Mouse (Mus musculus): ENCODE data around the gene Col4a5. TPM values are rescaled to one million over a fixed set of nuclear protein-coding genes. Genes with fewer than 3 reads are reported as not detected.

The Col4a5 gene
- polyA plus RNA-seq (2015; fragmentation: Nextera tagmentation; extraction: Ambion mirVana), result 34.7 and 35.5 TPM in 2 replicates

DNA sequence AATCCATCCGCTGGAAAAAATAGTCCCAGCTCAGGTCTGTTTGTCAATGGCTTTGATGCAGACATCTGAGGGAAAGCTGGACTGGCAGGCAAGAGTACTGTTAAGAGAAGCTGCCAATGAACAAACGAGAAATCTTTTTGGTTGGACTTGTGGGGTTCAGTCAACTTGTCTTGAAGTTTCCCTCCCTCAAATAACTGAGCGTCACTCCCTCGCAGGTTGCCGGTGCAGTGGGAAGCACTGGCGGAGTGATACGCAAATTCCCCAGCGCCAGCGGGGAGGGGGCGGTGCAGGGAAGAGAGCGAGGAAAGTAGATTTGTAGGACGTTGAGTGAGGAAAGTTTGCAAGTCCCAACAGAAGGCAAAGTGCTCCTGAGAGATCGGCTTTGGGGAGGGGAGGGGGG lies at the start of gene Col4a5:
Col4a5 (plus strand) TSS at position 276 of the 400 bp plus-strand sequence.
- Histone ChIP-seq H3K4me3 (ENCODE audit: low read length) (peak within 1 kb of the TSS; percentile 61), H3K9ac (ENCODE audit: low read length) (peak within 1 kb of the TSS; percentile 68), H3K4me2 (ENCODE audit: low read depth, low read length) (peak within 1 kb of the TSS; percentile 61), H3K36me3 (ENCODE audit: control insufficient read depth, insufficient read depth, low read length) (no peaks in the 10 kb centered on the region), H3K9me3 (ENCODE audit: control insufficient read depth, low read length) (no peaks in the 10 kb centered on the region), H3K27me3 (ENCODE audit: control insufficient read depth, insufficient read depth, low read depth, low read length) (no peaks in the 10 kb centered on the region; the same call in none of the 2 replicates), H3K27ac (ENCODE audit: low read length) (peak within 1 kb of the TSS; percentile 75), H3K4me1 (replicated peaks; ENCODE audit: control insufficient read depth, insufficient read depth, low read length) (no peaks in the 10 kb centered on the region)
- 6% methylated on average over 13 of the region's 13 CpGs for WGBS
- ATAC-seq (ENCODE audit: low read depth), result peak; percentile 92

DNA sequence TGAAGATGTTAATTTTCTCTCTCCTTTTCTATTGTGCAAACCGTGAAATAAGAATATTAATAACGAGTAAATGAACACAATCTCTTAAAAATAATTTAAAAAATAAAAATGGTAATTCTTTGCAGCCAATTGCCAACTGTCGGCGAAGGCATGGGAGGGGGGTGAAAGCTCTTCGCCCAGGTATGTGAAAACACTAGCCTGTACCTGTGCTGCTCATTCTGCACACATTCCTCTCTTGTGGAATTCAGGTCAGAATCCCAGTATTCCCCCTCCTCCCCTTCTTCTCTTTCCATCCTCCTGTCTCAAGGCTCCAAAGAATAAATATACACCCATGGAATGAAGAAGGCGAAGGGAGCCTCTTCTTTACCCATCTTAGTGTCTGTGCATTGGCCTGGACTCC lies 38.4 kb upstream of the Col4a5 start:
- H3K4me2 ChIP-seq (ENCODE audit: low read depth, low read length), result no peak overlapping the region; the same call in 1 of the 2 replicates
- no peaks in the 10 kb centered on the region for H3K9me3 ChIP-seq (ENCODE audit: control insufficient read depth, low read length)
- H3K27ac ChIP-seq (ENCODE audit: low read length), result peak overlapping the region; percentile 49; the same call in 1 of the 2 replicates
- no peaks in the 10 kb centered on the region for H3K36me3 ChIP-seq (ENCODE audit: control insufficient read depth, insufficient read depth, low read length)
- no peak overlapping the region for H3K4me3 ChIP-seq (ENCODE audit: low read length)
- WGBS, result 62% methylated on average over 6 of the region's 6 CpGs
- no peak overlapping the region for H3K9ac ChIP-seq (ENCODE audit: low read length)
- peak; percentile 64; the same call in 1 of the 2 replicates for ATAC-seq (ENCODE audit: low read depth)
- no peaks in the 10 kb centered on the region for H3K4me1 ChIP-seq (replicated peaks; ENCODE audit: control insufficient read depth, insufficient read depth, low read length)
- H3K27me3 ChIP-seq (ENCODE audit: control insufficient read depth, insufficient read depth, low read depth, low read length), result no peaks in the 10 kb centered on the region

DNA sequence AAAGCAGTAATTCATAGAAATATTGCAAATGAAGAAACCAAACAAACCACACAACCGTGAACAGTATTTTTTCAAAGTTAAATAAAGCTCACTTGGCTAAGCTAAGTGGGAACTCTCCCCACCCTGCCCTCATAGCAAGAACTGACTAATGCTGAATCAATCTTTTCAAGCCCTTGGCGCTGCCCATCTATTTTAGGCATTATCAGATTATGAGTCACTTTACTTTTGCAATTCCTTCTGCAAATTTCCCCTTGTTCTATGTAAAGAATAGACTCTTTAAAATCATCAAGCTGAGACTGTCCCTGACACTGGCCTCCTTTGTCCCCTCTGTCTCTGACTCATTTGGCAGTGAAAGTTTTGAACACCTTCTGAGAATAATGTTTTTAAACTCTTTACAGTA lies 35.8 kb upstream of the Col4a5 start:
- Histone ChIP-seq H3K27ac (ENCODE audit: low read length) (no peak overlapping the region), H3K9ac (ENCODE audit: low read length) (no peak overlapping the region), H3K27me3 (ENCODE audit: control insufficient read depth, insufficient read depth, low read depth, low read length) (no peaks in the 10 kb centered on the region), H3K9me3 (ENCODE audit: control insufficient read depth, low read length) (no peaks in the 10 kb centered on the region), H3K4me1 (replicated peaks; ENCODE audit: control insufficient read depth, insufficient read depth, low read length) (no peaks in the 10 kb centered on the region), H3K36me3 (ENCODE audit: control insufficient read depth, insufficient read depth, low read length) (no peaks in the 10 kb centered on the region), H3K4me3 (ENCODE audit: low read length) (no peak overlapping the region), H3K4me2 (ENCODE audit: low read depth, low read length) (no peak overlapping the region)
- no peak for ATAC-seq (ENCODE audit: low read depth)
- 40% methylated on average over 2 of the region's 2 CpGs for WGBS

DNA sequence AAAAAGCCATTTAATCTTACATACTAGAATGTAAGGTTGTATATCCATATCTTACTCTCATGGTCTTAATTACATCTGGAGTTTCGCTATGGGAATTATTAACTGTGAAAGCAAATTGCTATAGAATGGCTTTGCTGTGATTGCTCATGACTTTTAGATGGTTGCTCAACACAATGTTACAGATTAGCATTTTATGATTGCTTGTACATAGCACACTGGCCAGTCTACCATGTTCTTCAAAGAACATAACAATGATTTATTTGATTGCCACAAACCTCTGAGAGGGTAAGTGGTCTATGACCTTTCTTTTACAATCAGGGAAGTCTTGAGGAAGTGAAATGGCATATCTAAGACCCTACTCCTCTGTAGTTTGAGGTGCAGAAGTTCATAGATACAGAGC lies 27.2 kb upstream of the Col4a5 start:
- 89% methylated on average over 1 of the region's 1 CpGs for WGBS
- Histone ChIP-seq H3K27me3 (ENCODE audit: control insufficient read depth, insufficient read depth, low read depth, low read length) (0 out of 2 replicates have a peak, but pooled peaks cover 2% of the 10 kb centered on the region), H3K36me3 (ENCODE audit: control insufficient read depth, insufficient read depth, low read length) (no peaks in the 10 kb centered on the region), H3K27ac (ENCODE audit: low read length) (no peak overlapping the region), H3K9me3 (ENCODE audit: control insufficient read depth, low read length) (no peaks in the 10 kb centered on the region), H3K4me2 (ENCODE audit: low read depth, low read length) (no peak overlapping the region), H3K4me3 (ENCODE audit: low read length) (no peak overlapping the region), H3K4me1 (replicated peaks; ENCODE audit: control insufficient read depth, insufficient read depth, low read length) (no peaks in the 10 kb centered on the region), H3K9ac (ENCODE audit: low read length) (no peak overlapping the region)
- ATAC-seq (ENCODE audit: low read depth), result no peak

DNA sequence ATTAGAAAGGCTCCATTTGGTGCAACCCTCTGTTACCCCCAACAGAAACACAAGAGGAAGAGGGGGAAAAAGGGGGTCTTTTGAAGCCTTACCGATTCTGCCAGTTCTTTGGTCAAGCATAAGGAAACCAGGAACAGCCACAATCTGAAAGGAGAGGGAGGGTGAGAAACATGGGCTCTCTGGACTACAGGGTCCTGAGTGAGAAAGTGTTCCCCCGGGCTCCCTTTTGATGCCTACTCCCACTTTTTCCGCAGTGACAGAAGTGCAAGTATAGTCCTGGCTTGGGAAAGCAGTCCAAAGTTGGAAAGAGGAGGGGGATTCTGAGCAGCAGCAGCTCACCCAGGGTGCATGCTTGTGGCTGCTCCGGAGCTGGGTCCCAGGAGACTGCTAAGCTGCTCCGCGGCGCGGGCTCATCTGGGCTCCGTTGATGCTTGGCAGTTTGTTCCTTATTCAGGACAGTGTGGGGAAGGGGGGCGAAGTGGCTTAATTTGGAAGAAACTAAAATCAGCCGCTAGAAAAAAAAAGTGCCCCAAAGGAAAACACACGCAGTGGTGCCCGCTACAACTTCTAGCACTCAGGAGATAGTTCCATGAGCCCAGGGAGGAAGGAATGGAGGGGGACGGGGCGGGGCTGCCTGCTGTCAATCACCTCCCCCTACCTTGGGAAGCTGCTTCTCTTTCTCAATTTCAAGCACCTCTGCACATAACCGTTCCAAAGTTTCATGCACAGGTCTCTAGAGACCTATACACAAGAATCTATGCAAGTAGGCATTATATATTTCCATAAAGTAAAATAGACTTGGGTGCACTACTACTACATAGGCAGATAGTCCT lies 1.5 kb upstream of the Col4a5 start, which contains the start of gene Col4a6:
Col4a6 (minus strand) TSS at position 607 of the 833 bp plus-strand sequence.
- Histone ChIP-seq H3K9me3 (ENCODE audit: control insufficient read depth, low read length) (no peaks in the 10 kb centered on the region), H3K9ac (ENCODE audit: low read length) (peak within 1 kb of the TSS; percentile 59), H3K4me1 (replicated peaks; ENCODE audit: control insufficient read depth, insufficient read depth, low read length) (no peaks in the 10 kb centered on the region), H3K27ac (ENCODE audit: low read length) (no peak within 1 kb of the TSS), H3K36me3 (ENCODE audit: control insufficient read depth, insufficient read depth, low read length) (no peaks in the 10 kb centered on the region), H3K27me3 (ENCODE audit: control insufficient read depth, insufficient read depth, low read depth, low read length) (no peaks in the 10 kb centered on the region; the same call in none of the 2 replicates), H3K4me3 (ENCODE audit: low read length) (peak within 1 kb of the TSS; percentile 61), H3K4me2 (ENCODE audit: low read depth, low read length) (peak within 1 kb of the TSS; percentile 61)
- 16% methylated on average over 16 of the region's 16 CpGs for WGBS
- ATAC-seq (ENCODE audit: low read depth), result 0 out of 2 replicates have a peak, but pooled peaks have one; percentile 43

DNA sequence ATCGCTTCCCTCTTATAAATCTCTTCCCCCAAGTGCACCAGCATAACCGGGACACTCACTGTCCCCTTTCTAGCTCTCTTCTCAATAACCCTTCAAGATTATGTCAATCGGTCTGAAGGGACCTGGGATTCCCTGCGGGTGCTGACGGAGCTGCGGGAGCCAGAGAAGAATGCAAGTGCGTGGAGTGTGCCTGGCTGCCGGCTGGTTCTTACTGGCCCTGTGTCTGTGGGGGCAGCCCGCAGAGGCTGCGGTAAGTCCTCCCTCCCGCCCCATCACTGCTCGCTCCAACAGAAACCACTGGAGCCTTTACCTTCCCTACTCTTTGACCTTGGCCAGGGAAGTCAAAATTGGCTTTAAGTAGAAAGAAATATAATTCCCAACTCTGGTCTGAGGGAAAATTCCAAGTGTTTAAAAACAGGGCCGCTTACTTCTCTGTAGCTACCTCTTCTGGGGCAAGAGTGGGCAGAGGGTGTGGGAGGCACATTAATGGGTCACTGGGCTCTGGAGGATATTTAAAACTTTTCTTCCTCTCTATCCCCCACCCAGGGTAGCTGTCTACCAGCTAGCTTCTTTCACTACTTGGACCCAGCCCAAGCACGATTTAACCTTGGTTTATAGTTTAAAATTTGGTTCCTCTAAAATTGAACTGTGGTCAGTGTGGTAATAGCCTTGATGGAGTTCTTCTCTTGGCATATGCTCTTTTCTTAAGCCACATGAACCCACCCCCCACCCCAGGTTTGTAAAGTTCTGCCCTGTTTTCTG lies 562 bp downstream of the Col4a5 start:
- Histone ChIP-seq H3K27ac (ENCODE audit: low read length) (peak overlapping the region; percentile 75), H3K27me3 (ENCODE audit: control insufficient read depth, insufficient read depth, low read depth, low read length) (no peaks in the 10 kb centered on the region; the same call in none of the 2 replicates), H3K9ac (ENCODE audit: low read length) (peak overlapping the region; percentile 68), H3K4me3 (ENCODE audit: low read length) (peak overlapping the region; percentile 61), H3K9me3 (ENCODE audit: control insufficient read depth, low read length) (no peaks in the 10 kb centered on the region), H3K4me1 (replicated peaks; ENCODE audit: control insufficient read depth, insufficient read depth, low read length) (no peaks in the 10 kb centered on the region), H3K4me2 (ENCODE audit: low read depth, low read length) (peak overlapping the region; percentile 61), H3K36me3 (ENCODE audit: control insufficient read depth, insufficient read depth, low read length) (no peaks in the 10 kb centered on the region)
- ATAC-seq (ENCODE audit: low read depth), result peak; percentile 64
- WGBS, result 17% methylated on average over 14 of the region's 14 CpGs

DNA sequence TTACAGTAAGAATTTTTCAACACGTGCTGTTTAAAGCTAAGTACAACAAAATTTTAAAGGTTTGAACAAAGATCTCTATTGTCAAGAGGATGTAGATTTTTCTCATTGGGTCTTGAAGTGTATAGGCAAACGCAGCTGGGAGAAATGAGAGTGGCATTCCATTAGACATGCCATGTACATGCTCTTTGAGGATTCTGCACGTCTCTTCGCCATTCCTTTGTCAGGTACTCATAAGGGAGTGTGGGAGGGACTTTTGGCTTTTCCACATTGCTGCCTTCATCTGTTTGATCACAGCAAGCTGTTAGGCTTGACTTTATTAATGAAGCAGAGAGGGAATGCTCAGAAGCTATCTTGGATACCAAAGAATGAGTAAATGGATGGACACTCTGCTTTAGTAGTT lies 19.4 kb downstream of the Col4a5 start:
- H3K4me1 ChIP-seq (replicated peaks; ENCODE audit: control insufficient read depth, insufficient read depth, low read length), result no peaks in the 10 kb centered on the region
- no peak for ATAC-seq (ENCODE audit: low read depth)
- H3K9me3 ChIP-seq (ENCODE audit: control insufficient read depth, low read length), result no peaks in the 10 kb centered on the region
- H3K27ac ChIP-seq (ENCODE audit: low read length), result no peak overlapping the region
- H3K4me3 ChIP-seq (ENCODE audit: low read length), result no peak overlapping the region
- no peak overlapping the region for H3K9ac ChIP-seq (ENCODE audit: low read length)
- no peak overlapping the region for H3K4me2 ChIP-seq (ENCODE audit: low read depth, low read length)
- 56% methylated on average over 4 of the region's 4 CpGs for WGBS
- H3K36me3 ChIP-seq (ENCODE audit: control insufficient read depth, insufficient read depth, low read length), result no peaks in the 10 kb centered on the region
- H3K27me3 ChIP-seq (ENCODE audit: control insufficient read depth, insufficient read depth, low read depth, low read length), result no peaks in the 10 kb centered on the region

DNA sequence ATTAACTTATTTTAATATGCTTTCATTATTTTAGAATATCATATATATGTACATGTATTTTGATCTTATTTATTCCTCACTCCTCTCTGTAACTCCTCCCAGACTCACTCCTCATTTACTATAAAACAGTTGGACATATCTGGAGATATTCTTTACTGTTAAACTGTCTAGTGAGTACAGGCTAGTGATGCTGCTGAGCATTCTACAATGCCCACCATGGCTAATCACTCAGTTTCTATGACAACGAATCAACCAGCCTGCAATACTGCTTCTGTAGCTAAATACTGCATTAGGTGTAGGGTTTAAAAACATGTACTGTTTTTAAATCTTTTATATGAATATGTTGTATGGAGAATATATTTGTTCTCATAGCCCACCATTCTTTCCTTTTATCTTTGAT lies 27.9 kb downstream of the Col4a5 start:
- WGBS, result 84% methylated on average over 1 of the region's 1 CpGs
- Histone ChIP-seq H3K9ac (ENCODE audit: low read length) (no peak overlapping the region), H3K4me1 (replicated peaks; ENCODE audit: control insufficient read depth, insufficient read depth, low read length) (no peaks in the 10 kb centered on the region), H3K4me3 (ENCODE audit: low read length) (no peak overlapping the region), H3K36me3 (ENCODE audit: control insufficient read depth, insufficient read depth, low read length) (no peaks in the 10 kb centered on the region), H3K4me2 (ENCODE audit: low read depth, low read length) (no peak overlapping the region), H3K27ac (ENCODE audit: low read length) (no peak overlapping the region), H3K27me3 (ENCODE audit: control insufficient read depth, insufficient read depth, low read depth, low read length) (no peaks in the 10 kb centered on the region), H3K9me3 (ENCODE audit: control insufficient read depth, low read length) (no peaks in the 10 kb centered on the region)
- no peak for ATAC-seq (ENCODE audit: low read depth)

DNA sequence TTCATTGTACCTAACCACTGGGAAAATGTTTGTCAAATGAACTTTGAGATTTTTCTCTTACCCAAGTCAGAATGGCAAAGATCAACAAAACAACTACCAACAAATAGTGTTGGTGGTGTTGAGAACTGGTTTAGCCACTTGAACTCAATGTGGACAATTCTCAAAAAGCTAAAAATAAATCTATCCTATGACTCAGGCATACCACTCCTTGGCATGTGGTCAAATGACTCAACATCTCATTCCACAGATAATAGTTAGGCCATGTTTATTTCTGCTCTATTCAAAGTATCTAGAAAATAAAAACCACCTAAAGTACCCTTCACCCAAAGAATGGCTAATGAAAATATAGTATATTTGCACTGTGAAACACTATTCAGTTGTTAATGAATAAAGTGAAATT lies 58.3 kb downstream of the Col4a5 start:
- ATAC-seq (ENCODE audit: low read depth), result no peak
- Histone ChIP-seq H3K9ac (ENCODE audit: low read length) (no peak overlapping the region), H3K4me1 (replicated peaks; ENCODE audit: control insufficient read depth, insufficient read depth, low read length) (no peaks in the 10 kb centered on the region), H3K27ac (ENCODE audit: low read length) (no peak overlapping the region), H3K27me3 (ENCODE audit: control insufficient read depth, insufficient read depth, low read depth, low read length) (no peaks in the 10 kb centered on the region), H3K4me3 (ENCODE audit: low read length) (no peak overlapping the region), H3K36me3 (ENCODE audit: control insufficient read depth, insufficient read depth, low read length) (no peaks in the 10 kb centered on the region), H3K4me2 (ENCODE audit: low read depth, low read length) (no peak overlapping the region), H3K9me3 (ENCODE audit: control insufficient read depth, low read length) (no peaks in the 10 kb centered on the region)
